8 mouse cellular contexts compared by ENCODE assay signal in the genomic region with DNA sequence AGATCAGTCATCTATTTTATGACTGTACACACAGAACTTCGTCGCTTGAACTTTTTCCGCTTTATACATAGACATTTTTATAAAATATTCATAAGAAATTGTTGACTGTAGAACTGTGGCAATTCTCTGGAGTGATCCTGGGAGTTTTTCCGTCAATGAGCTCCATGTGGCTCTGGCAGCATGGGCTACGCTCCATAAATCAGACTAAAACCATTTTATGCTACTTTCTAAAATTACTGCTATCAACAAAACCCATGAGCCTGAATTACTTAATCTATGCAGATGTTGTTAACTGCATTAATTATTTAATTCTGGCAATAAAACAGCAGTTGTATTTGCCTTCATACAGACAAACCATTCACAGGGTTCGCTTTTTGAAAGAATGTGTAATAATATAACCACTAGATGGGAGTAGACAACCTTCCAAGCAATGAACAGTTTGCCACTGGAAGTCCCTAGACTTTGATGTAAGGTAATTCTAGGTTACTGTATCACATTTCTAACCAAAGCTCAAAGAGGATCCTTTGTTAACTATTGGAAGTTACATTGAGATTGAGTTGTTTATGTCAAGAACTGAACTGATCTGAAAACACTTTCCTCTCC.
DNase-seq lines count a peak whose midpoint lies in the region; ATAC-seq and TF ChIP-seq lines count a peak whose summit lies in the region.

No protein-coding gene starts in this region.

- H3K79me2 ChIP-seq in MEL (ENCODE audit: control insufficient read depth, insufficient read depth, low read length, poor library complexity) = no peaks in the 10 kb centered on the region

- WGBS in midbrain, postnatal 0 days = 40% methylated on average over 6 of the region's 6 CpGs
- 59% methylated on average over 6 of the region's 6 CpGs for WGBS in heart, embryonic 12.5 days

- 0 out of 2 replicates have a peak, but pooled peaks have one; percentile 77 for ATAC-seq in midbrain, postnatal 0 days (ENCODE audit: low FRiP score)
- no peak for ATAC-seq in heart, embryonic 12.5 days (ENCODE audit: insufficient number of reproducible peaks, low FRiP score)

- no peaks in the 10 kb centered on the region for H3K36me3 ChIP-seq in MEL (ENCODE audit: control insufficient read depth in 1 of 2, insufficient read depth in 2 of 2, low read length in 2 of 2)
- H3K36me3 ChIP-seq in midbrain, postnatal 0 days (ENCODE audit: insufficient read depth, low read length) = no peaks in the 10 kb centered on the region
- no peaks in the 10 kb centered on the region for H3K36me3 ChIP-seq in heart, embryonic 12.5 days

- TF ChIP-seq RAD21 in MEL (IDR thresholded peaks at IDR 0.05; ENCODE audit: low read depth, low read length) = peak; percentile 29

- TF ChIP-seq POLR2A in MEL (IDR thresholded peaks at IDR 0.05; ENCODE audit: control insufficient read depth in 1 of 2, insufficient read depth in 1 of 2, low read depth in 1 of 2, low read length in 2 of 2, poor library complexity in 1 of 2) = no peak

- peak; percentile 37 for DNase-seq in layer of hippocampus, adult 9-10 months (ENCODE audit: low spot score)
- DNase-seq in layer of hippocampus, adult 8-10 months (ENCODE audit: low spot score in 2 of 2) = no peak
- peak; percentile 2 for DNase-seq in MEL (ENCODE audit: low read depth, low spot score)
- peak; percentile 5 for DNase-seq in fibroblast of lung, adult 2 months (ENCODE audit: low read depth)
- DNase-seq in midbrain, postnatal 0 days (ENCODE audit: low spot score) = peak; percentile 86
- DNase-seq in spleen, postnatal 36 days (ENCODE audit: low spot score in 2 of 2) = no peak
- DNase-seq in cerebellum, adult 11-12 months = no peak

- H3K27me3 ChIP-seq in MEL (ENCODE audit: control insufficient read depth in 1 of 2, insufficient read depth in 2 of 2, low read length in 2 of 2) = no peaks in the 10 kb centered on the region
- peaks cover 3% of the 10 kb centered on the region; the same call in 1 of the 2 replicates for H3K27me3 ChIP-seq in midbrain, postnatal 0 days (ENCODE audit: insufficient read depth, low read length)
- no peaks in the 10 kb centered on the region for H3K27me3 ChIP-seq in heart, embryonic 12.5 days (replicated peaks)

- H3K4me1 ChIP-seq in MEL (ENCODE audit: control insufficient read depth in 1 of 2, insufficient read depth in 2 of 2, low read length in 2 of 2) = no peaks in the 10 kb centered on the region
- H3K4me1 ChIP-seq in midbrain, postnatal 0 days (ENCODE audit: insufficient read depth, low read length) = no peaks in the 10 kb centered on the region
- no peaks in the 10 kb centered on the region; the same call in 1 of the 2 replicates for H3K4me1 ChIP-seq in heart, embryonic 12.5 days (replicated peaks)

- no peaks in the 10 kb centered on the region for H3K9me3 ChIP-seq in MEL (replicated peaks; ENCODE audit: insufficient read depth, low read length)
- no peaks in the 10 kb centered on the region for H3K9me3 ChIP-seq in midbrain, postnatal 0 days (ENCODE audit: low read length)
- H3K9me3 ChIP-seq in heart, embryonic 12.5 days (replicated peaks) = no peaks in the 10 kb centered on the region

- H3K9ac ChIP-seq in MEL (ENCODE audit: control insufficient read depth, low read depth, low read length, poor library complexity, severe bottlenecking) = no peak overlapping the region
- no peak overlapping the region for H3K9ac ChIP-seq in midbrain, postnatal 0 days (replicated peaks; ENCODE audit: low read length, poor library complexity, severe bottlenecking)
- H3K9ac ChIP-seq in heart, embryonic 12.5 days = no peak overlapping the region

- H3K4me2 ChIP-seq in midbrain, postnatal 0 days (ENCODE audit: low read depth, low read length, poor library complexity, severe bottlenecking) = no peak overlapping the region
- H3K4me2 ChIP-seq in heart, embryonic 12.5 days = no peak overlapping the region

- H3K4me3 ChIP-seq in MEL (ENCODE audit: control insufficient read depth in 1 of 2, insufficient read depth in 1 of 2, low read depth in 2 of 2, low read length in 2 of 2) = no peak overlapping the region
- no peak overlapping the region for H3K4me3 ChIP-seq in midbrain, postnatal 0 days (ENCODE audit: low read depth, low read length)
- H3K4me3 ChIP-seq in heart, embryonic 12.5 days = no peak overlapping the region

- H3K27ac ChIP-seq in MEL (ENCODE audit: control insufficient read depth, low read depth, low read length) = no peak overlapping the region
- no peak overlapping the region for H3K27ac ChIP-seq in midbrain, postnatal 0 days (ENCODE audit: low read depth, low read length)
- no peak overlapping the region for H3K27ac ChIP-seq in heart, embryonic 12.5 days (ENCODE audit: poor library complexity, severe bottlenecking)

- TF ChIP-seq CTCF in MEL (IDR thresholded peaks at IDR 0.05 in 2 of 3, conservative IDR thresholded peaks at IDR 0.05 in 1 of 3; ENCODE audit: control insufficient read depth in 1 of 3, insufficient read depth in 1 of 3, low read depth in 2 of 3, low read length in 3 of 3, poor library complexity in 1 of 3, severe bottlenecking in 1 of 3) = no peak
- peak; percentile 90 for TF ChIP-seq CTCF in midbrain, postnatal 0 days (IDR thresholded peaks at IDR 0.05)

- no peak for TF ChIP-seq EP300 in MEL (IDR thresholded peaks at IDR 0.05; ENCODE audit: low read depth in 1 of 2, low read length in 2 of 2)

TF ChIP-seq in MEL, 35 proteins besides CTCF, POLR2A, EP300 and RAD21:
- TF ChIP-seq GABPA (IDR thresholded peaks at IDR 0.05; ENCODE audit: low read depth, low read length) (no peak), SMC3 (IDR thresholded peaks at IDR 0.05; ENCODE audit: low read depth, low read length) (0 out of 2 replicates have a peak, but pooled peaks have one; percentile 16), SIN3A (IDR thresholded peaks at IDR 0.05; ENCODE audit: low read length) (no peak)

Comparison
In these comparisons a context has a peak if more than half of its experiments do, and no peak if none do; other contexts are left out.
1. DNase-seq: peak in layer of hippocampus, adult 9-10 months (single experiment), MEL (single experiment), fibroblast of lung, adult 2 months (single experiment) and midbrain, postnatal 0 days (single experiment); none in layer of hippocampus, adult 8-10 months (0 of 2), spleen, postnatal 36 days (0 of 2) and cerebellum, adult 11-12 months (single experiment).